Mouse (Mus musculus) embryonic facial prominence, embryonic 11.5 days (tissue): Measurements from ENCODE around the gene Gm7030. TPM values are rescaled to one million over a fixed set of nuclear protein-coding genes. Genes with fewer than 3 reads are reported as not detected.
"Not testable (repeated sequence)": the region's sequence is repeated elsewhere in the genome, so short reads cannot be mapped to it uniquely, and the experiment has no call there.

Source experiments
- ATAC-seq: fragments of 200-750 bp; cut with Nextera tagmentation; replicated peaks from 2 replicates; pipeline ENCODE4 v1.8.0; 2017; ENCODE audit warnings: low read depth; ENCODE audit not compliant: insufficient number of reproducible peaks, low FRiP score, low TSS enrichment
- DNase-seq: peaks from one replicate; pipeline ENCODE4 v3.0.0-alpha.2; 2015; ENCODE audit warnings: low spot score
- H3K27ac ChIP-seq: fragments of 300-500 bp; sonication (generic); replicated peaks from 2 replicates; pipeline ENCODE4 v1.5.1; 2014; ENCODE audit warnings: mild to moderate bottlenecking, low read depth, low read length, control low read depth
- H3K27me3 ChIP-seq: fragments of 300-500 bp; sonication (generic); 2 replicates; pipeline ENCODE4 v1.6.1; 2014; ENCODE audit warnings: mild to moderate bottlenecking, low read length, moderate library complexity, mixed read lengths; ENCODE audit not compliant: control insufficient read depth, insufficient read depth
- H3K36me3 ChIP-seq: fragments of 300-500 bp; sonication (generic); replicated peaks from 2 replicates; pipeline ENCODE4 v1.6.1; 2014; ENCODE audit warnings: low read depth, mild to moderate bottlenecking, low read length, moderate library complexity, mixed read lengths; ENCODE audit not compliant: control insufficient read depth, insufficient read depth
- H3K4me1 ChIP-seq: fragments of 300-500 bp; sonication (generic); 2 replicates; pipeline ENCODE4 v1.6.1; 2014; ENCODE audit warnings: low read length, mixed read lengths; ENCODE audit not compliant: control insufficient read depth, insufficient read depth
- H3K4me2 ChIP-seq: fragments of 300-500 bp; sonication (generic); 2 replicates; pipeline ENCODE4 v1.6.1; 2014; ENCODE audit warnings: low read depth, mild to moderate bottlenecking, control low read depth, low read length, moderate library complexity
- H3K4me3 ChIP-seq: fragments of 300-500 bp; sonication (generic); 2 replicates; pipeline ENCODE4 v1.5.1; 2014; ENCODE audit warnings: low read depth, low read length, control low read depth
- H3K9ac ChIP-seq: fragments of 300-500 bp; sonication (generic); replicated peaks from 2 replicates; pipeline ENCODE4 v1.6.1; 2014; ENCODE audit warnings: mild to moderate bottlenecking, control low read depth, low read length
- H3K9me3 ChIP-seq: fragments of 300-500 bp; sonication (generic); replicated peaks from 2 replicates; pipeline ENCODE4 v1.6.1; 2016; ENCODE audit warnings: mild to moderate bottlenecking, low read length, inconsistent platforms, mixed read lengths; ENCODE audit not compliant: control insufficient read depth
- WGBS: fragments of 180-500 bp; shearing (Covaris S2); extraction: QIAGEN DNeasy Blood & Tissue Kit; methylation state at CpG from one replicate; pipeline ENCODE4 v1.1.7; 2014; 5-methylcytosine and 5-hydroxymethylcytosine counted together
- polyA plus RNA-seq: library from polyadenylated mRNA; unstranded; fragments of >200 nt; fragmentation: Nextera tagmentation; extraction: Ambion mirVana; gene quantifications from 2 replicates; pipeline ENCODE4 v1.2.1, GENCODE M21; 2014

Gene Gm7030
- polyA plus RNA-seq, 1 experiment from 2014 or later, result not detected

DNA sequence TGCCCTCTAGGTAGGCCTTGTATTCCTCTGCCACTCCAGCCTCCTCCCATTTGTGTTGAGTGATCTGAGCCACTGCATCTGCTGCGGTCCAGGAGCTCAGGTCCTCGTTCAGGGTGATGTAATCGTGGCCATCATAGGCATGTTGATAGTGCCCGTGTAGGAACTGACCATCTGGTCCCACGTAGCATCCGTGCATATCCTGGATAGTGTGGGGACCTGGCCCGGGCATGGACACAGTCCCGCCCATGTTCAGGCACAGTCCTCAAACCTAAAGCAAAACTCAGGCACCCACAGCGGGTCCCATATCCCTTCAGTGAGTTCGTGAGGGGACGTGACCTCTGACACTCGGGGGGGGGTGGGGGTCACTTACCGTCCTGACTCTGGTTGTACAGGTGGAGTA is 700 bp downstream of the Gm7030 start:
- not testable (repeated sequence) for H3K36me3 ChIP-seq, H3K4me3 ChIP-seq, DNase-seq, H3K27ac ChIP-seq, H3K27me3 ChIP-seq, H3K9me3 ChIP-seq, H3K4me2 ChIP-seq, H3K9ac ChIP-seq, H3K4me1 ChIP-seq
- WGBS, result 69% methylated on average over 10 of the region's 13 CpGs
- ATAC-seq, result peak; percentile 52; the same call in 1 of the 2 replicates

DNA sequence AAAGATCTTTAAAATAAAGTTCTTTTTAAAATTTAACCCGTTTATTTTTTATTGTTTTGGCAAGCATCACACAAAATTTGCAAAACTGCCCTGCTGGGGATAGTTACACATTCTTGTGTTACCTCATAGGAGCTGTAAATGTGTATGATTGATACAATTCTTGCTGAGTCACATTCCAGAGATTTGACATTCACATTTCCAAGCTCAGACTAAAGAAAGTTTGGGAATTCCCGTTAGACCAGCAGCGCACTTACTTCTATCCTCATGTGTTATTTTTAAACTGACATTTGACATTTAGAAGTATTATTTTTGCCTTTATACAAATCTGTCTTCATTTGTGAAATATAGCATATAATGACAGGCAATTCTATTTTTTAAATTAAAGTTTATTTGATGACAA is 5.1 kb downstream of the Gm7030 start:
- H3K4me2 ChIP-seq, H3K27ac ChIP-seq, H3K36me3 ChIP-seq, H3K27me3 ChIP-seq, H3K9ac ChIP-seq, DNase-seq, ATAC-seq, H3K4me3 ChIP-seq, H3K9me3 ChIP-seq, H3K4me1 ChIP-seq: not testable (repeated sequence)
- 73% methylated on average over 3 of the region's 3 CpGs for whole genome bisulfite sequencing

DNA sequence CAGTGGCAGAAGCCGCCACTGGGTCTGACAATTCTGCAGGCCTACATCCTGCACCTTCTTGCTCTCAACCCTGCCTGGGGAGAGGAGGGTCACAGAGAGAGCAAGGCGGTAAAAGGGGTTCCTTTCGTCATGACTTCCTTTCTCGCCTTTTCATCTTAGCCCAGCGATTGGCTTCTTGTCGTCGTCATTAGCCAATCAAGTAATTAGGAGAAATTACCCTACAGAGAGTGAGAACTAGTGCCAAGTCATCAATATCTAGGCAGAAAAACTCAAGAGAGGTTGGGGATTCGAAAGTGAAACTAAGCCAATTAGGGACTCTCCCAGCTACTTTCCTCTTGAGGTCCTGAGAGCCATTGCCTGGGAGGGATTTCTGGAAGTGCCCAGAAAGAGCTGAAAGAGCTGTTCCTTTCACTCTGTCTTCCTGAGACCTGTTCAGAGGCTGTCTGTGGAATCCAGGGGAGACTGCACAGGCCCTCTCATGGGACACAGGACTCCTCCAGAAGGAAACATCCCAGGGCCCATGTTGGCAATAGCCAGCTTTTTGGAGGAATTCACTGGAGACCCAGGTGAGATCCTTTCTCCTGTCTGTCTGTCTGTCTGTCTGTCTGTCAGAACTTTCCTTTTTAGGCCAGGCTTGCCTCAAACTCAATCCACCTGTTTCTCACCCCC is 7.7 kb downstream of the Gm7030 start, which contains the start of gene Gm19684:
Gm19684 (plus strand) TSS at position 327 of the 669 bp plus-strand sequence.
- not testable (repeated sequence) for H3K4me2 ChIP-seq, H3K9ac ChIP-seq, H3K9me3 ChIP-seq, H3K27ac ChIP-seq, H3K36me3 ChIP-seq, H3K27me3 ChIP-seq, ATAC-seq, H3K4me3 ChIP-seq, H3K4me1 ChIP-seq
- peak; percentile 35 for DNase-seq
- 5% methylated on average over 8 of the region's 8 CpGs for WGBS

DNA sequence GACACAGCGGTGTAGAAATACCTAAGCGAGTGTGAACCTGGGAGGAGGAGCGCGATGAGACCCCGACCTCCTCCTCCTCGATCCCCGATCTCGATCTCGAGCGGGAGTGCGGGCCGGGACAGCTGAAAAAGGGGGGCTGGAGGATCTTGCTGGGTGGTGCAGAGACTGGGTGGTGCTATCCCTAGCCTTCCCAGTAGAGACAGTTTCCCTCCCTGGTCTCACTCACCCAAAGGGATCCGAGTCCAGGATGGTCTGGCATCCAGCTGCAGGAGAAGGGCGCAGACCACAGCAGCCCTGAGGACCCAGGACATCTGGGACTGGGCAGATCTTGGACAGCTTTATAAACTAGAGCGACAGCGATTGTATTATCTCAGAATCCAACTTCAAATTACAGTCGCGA is 8.4 kb downstream of the Gm7030 start:
- H3K9me3 ChIP-seq, ATAC-seq, H3K4me1 ChIP-seq, H3K36me3 ChIP-seq, H3K4me2 ChIP-seq, DNase-seq, H3K9ac ChIP-seq, H3K4me3 ChIP-seq, H3K27ac ChIP-seq, H3K27me3 ChIP-seq: not testable (repeated sequence)
- WGBS, result 26% methylated on average over 18 of the region's 18 CpGs

DNA sequence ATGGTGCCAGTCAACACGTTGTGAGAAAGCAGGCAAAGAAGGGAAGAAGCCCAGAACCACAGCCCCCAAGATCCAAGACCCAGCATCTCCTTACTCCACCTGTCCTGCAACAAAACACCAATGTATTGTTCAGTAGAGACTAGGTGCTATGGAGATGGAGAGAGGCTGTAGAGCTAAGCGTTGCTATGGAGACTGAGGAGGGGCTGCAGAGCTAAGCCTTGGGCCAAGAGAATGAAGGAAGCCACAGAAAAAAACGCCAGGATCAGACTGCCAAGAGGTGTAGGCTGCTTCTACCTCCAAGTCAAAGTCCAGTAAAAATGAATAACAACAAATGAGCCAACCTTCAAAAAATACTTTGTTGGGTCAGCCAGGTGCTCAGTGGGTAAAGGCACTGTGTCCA is 12.7 kb downstream of the Gm7030 start:
- DNase-seq, H3K9ac ChIP-seq, H3K4me2 ChIP-seq, ATAC-seq, H3K4me1 ChIP-seq, H3K27me3 ChIP-seq, H3K36me3 ChIP-seq, H3K27ac ChIP-seq, H3K9me3 ChIP-seq, H3K4me3 ChIP-seq: not testable (repeated sequence)
- 27% methylated on average over 3 of the region's 3 CpGs for WGBS

DNA sequence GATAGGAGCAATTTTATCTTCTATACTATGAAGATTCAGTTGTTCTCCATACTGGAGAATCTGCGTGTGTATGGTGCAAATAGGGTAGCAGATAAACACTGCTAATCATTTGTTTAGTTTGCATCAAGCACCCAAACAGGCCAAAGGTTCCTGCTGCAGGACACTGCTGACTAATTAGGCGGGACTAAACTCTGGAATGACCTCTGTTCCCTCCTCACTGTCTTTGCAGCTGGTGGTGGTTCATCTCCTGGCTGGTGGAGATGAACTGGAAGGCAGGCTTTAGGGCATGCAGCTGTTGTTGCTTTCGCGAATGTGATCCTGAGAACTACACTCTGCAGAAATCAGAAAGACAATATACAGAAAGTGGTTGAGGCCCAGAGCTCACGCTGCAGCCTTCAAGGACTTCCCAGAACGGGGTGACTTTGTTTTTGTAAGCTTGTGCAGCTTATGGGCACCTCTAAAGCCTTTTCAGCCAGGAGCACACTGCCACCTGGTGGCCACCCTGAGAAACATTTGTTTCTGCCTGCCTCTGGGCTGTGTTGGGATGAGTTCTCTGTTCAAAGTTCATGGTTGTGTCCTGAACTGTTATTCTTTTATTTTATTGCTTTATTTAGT is 15.1 kb downstream of the Gm7030 start:
- peak; percentile 66 for DNase-seq
- 17% methylated on average over 6 of the region's 6 CpGs for WGBS
- not testable (repeated sequence) for H3K27ac ChIP-seq, H3K4me1 ChIP-seq, H3K4me3 ChIP-seq, H3K9me3 ChIP-seq, ATAC-seq, H3K4me2 ChIP-seq, H3K36me3 ChIP-seq, H3K27me3 ChIP-seq, H3K9ac ChIP-seq

DNA sequence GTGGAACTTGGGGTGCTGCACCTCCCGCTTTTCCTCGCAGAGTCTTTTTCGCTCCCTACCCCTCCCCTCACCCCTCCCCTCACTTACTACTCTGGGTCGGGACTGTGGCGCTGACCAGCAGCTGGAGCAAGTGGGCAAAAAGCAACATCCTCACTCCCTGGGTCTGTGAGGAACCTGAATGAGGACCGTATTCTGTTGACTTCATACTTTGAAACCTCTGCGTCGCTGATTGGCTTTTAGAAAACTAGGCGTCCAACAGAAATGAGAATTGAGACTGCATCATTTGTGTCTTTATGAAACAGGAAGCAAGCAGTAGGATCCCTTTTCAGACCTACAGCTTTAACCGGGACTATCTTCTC is 17.7 kb downstream of the Gm7030 start:
- peak; percentile 30 for DNase-seq
- 3% methylated on average over 10 of the region's 10 CpGs for WGBS

DNA sequence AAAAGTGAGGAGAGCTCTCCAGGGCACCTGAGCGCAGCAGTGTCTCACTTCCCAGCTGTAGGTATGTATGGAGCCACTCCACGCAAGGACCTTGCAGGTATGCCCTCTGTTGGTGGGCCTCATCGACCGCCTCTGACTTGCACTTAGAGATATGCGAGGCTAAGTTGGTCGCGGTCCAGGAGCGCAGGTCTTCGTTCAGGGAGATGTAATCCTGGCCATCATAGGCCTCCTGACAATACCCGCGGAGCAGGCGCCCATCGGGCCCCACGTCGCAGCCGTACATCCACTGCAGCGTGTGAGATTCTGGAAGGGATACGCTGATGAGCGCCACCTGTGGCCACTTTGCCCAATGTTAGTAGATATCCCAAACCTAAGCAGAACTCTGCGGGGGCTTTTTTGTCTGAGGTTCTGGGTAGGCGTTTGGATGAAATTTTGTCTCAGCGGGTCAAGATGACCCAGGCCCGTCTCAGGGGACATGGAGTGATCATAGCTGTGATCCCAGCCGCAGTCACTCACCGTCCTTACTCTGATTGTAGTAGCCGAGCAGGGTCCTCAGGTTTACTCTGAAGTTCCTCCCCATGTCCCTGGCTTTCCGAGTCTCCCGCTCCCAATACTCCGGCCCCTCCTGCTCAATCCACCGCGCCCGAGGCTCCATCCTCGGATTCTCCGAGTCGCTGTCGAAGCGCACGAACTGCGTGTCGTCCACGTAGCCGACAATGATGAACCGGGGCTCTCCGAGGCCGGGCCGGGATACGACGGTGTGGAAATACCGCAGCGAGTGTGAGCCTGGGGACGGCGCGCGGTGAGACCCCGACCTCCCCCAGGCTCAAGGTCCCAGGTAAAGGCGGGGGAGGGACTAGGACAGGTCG is 18.4 kb downstream of the Gm7030 start:
- peak overlapping the region; percentile 65 for H3K4me2 ChIP-seq
- H3K9me3 ChIP-seq, H3K27me3 ChIP-seq, DNase-seq, H3K4me1 ChIP-seq, H3K36me3 ChIP-seq, H3K27ac ChIP-seq, H3K9ac ChIP-seq: not testable (repeated sequence)
- ATAC-seq, result peak; percentile 63
- peak overlapping the region; percentile 31 for H3K4me3 ChIP-seq
- WGBS, result 1% methylated on average over 51 of the region's 57 CpGs

More for the DNA sequence above, 17.7 kb downstream of the Gm7030 start:
- H3K9ac ChIP-seq, H3K4me1 ChIP-seq, H3K27ac ChIP-seq, H3K9me3 ChIP-seq, H3K27me3 ChIP-seq, H3K36me3 ChIP-seq, ATAC-seq: not testable (repeated sequence)
- peak overlapping the region; percentile 65 for H3K4me2 ChIP-seq
- peak overlapping the region; percentile 31 for H3K4me3 ChIP-seq
